Mouse (Mus musculus): Measurements from ENCODE around the gene Nlrp4f. TPM values are rescaled to one million over a fixed set of nuclear protein-coding genes. Genes with fewer than 3 reads are reported as not detected.

Gene Nlrp4f
- total RNA-seq, 2 experiments from 2014 or later: 0.25 to 0.72 TPM

- peak overlapping the region; percentile 27; the same call in 1 of the 2 replicates for H3K4me3 ChIP-seq
- intact Hi-C loops (cut with DNase I): loop anchor here (10.0 kb wide), 1 partner anchor 129 kb away; no protein-coding TSS in a partner anchor
These were observed 29.9 kb downstream of the Nlrp4f start for GRCm38 (mm10) chr13:65175734-65176471.

GRCm38 (mm10) chr13:65174102-65174501 lies 31.7 kb downstream of the Nlrp4f start:
- TF ChIP-seq CTCF (IDR thresholded peaks at IDR 0.05): no peak
- no peak overlapping the region for H3K4me3 ChIP-seq
- intact Hi-C loops (cut with DNase I): loop anchor here (10.0 kb wide), 1 partner anchor 131 kb away; no protein-coding TSS in a partner anchor
- no peak for DNase-seq (ENCODE audit: extremely low spot score in 1 of 2, low spot score in 2 of 2)
- no peak overlapping the region for H3K27ac ChIP-seq

More at GRCm38 (mm10) chr13:65175734-65176471, 29.9 kb downstream of the Nlrp4f start:
- DNase-seq (ENCODE audit: extremely low spot score in 1 of 2, low spot score in 2 of 2): peak; percentile 8 to 11
- TF ChIP-seq CTCF (IDR thresholded peaks at IDR 0.05): peak; percentile 66
- no peak overlapping the region for H3K27ac ChIP-seq

GRCm38 (mm10) chr13:65149940-65150339 lies 55.8 kb downstream of the Nlrp4f start, which contains the start of gene Olfr466:
Olfr466 (plus strand) TSS chr13:65150240.
- intact Hi-C loops (cut with DNase I): no loop called here
- Histone ChIP-seq H3K27ac (no peak within 1 kb of the TSS), H3K4me3 (no peak within 1 kb of the TSS)
- DNase-seq (ENCODE audit: extremely low spot score in 1 of 2, low spot score in 2 of 2): no peak
- no peak for TF ChIP-seq CTCF (IDR thresholded peaks at IDR 0.05)

DNA sequence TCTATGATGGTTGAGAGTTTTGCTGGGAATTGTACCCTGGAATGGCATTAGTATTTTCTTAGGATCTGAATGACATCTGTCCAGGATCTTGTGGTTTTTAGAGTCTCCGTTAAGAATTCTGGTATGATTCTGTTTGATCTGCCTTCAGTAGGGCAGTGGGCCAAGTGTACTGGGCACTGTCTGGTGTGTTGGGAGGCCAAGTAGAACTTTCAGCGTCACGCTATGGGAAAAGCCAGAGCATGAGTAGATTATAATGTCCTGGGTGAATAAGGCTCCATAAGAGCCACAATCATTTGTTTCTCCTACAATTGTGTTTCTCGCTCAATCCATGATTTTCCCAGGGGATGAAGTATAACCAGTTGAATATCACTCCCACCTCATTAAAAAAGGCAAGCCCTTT lies 68.0 kb downstream of the Nlrp4f start, which contains the start of gene Olfr465-ps1:
Gene Olfr465-ps1, plus strand, starts transcription at position 301 of the 400 bp plus-strand sequence.
- no peak for DNase-seq (ENCODE audit: extremely low spot score in 1 of 2, low spot score in 2 of 2)
- intact Hi-C loops (cut with DNase I): no loop called here
- Histone ChIP-seq H3K27ac (no peak within 1 kb of the TSS), H3K4me3 (no peak within 1 kb of the TSS)
- no peak for TF ChIP-seq CTCF (IDR thresholded peaks at IDR 0.05)

Other genes starting within 250 kb of the Nlrp4f start
- not detected for gene Spata31d1c, start 172.9 kb downstream of the Nlrp4f start, total RNA-seq (2021)
- gene Prss47, start 153.2 kb downstream of the Nlrp4f start, total RNA-seq (2021): not detected
- 10 to 100 TPM; 42.9 to 46.9 TPM for gene Mfsd14b, start 93.0 kb downstream of the Nlrp4f start, total RNA-seq (2021)
- not detected for gene Olfr465-ps1, start 67.9 kb downstream of the Nlrp4f start, total RNA-seq (2021)
- not detected for gene Olfr466, start 55.7 kb downstream of the Nlrp4f start, total RNA-seq (2021)
- under 1 TPM; 0.49 to 0.86 TPM for gene Gm10775, start 53.6 kb upstream of the Nlrp4f start, total RNA-seq (2021)
- 10 to 100 TPM; 62.6 to 70.3 TPM for gene Zfp369, start 72.8 kb upstream of the Nlrp4f start, total RNA-seq (2021)